Mouse (Mus musculus): ENCODE data around the gene Ccdc169.

Ccdc169 gene

GRCm38 (mm10) chr3:55137039-55137438 lies at the start of gene Ccdc169:
Gene Ccdc169 (plus strand): TSS chr3:55137339.
- no peak for DNase-seq (ENCODE audit: low read depth, low spot score)

- no peak for DNase-seq (ENCODE audit: low read depth, low spot score)
Observed at GRCm38 (mm10) chr3:55087360-55087759, 49.8 kb upstream of the Ccdc169 start.

GRCm38 (mm10) chr3:55088359-55088758 lies 48.8 kb upstream of the Ccdc169 start:
- DNase-seq (ENCODE audit: low read depth, low spot score) = no peak

GRCm38 (mm10) chr3:55088843-55089242 lies 48.3 kb upstream of the Ccdc169 start:
- DNase-seq (ENCODE audit: low read depth, low spot score) = no peak

GRCm38 (mm10) chr3:55089291-55089690 lies 47.8 kb upstream of the Ccdc169 start:
- DNase-seq (ENCODE audit: low read depth, low spot score) = no peak

- DNase-seq (ENCODE audit: low read depth, low spot score) = no peak
Observed at GRCm38 (mm10) chr3:55093161-55093560, 44.0 kb upstream of the Ccdc169 start.

GRCm38 (mm10) chr3:55095968-55096654 lies 41.0 kb upstream of the Ccdc169 start:
- peak; percentile 76 for DNase-seq (ENCODE audit: low read depth, low spot score)

- DNase-seq (ENCODE audit: low read depth, low spot score) = no peak
Observed at GRCm38 (mm10) chr3:55096655-55097005, 40.5 kb upstream of the Ccdc169 start.

GRCm38 (mm10) chr3:55097186-55097585 lies 40.0 kb upstream of the Ccdc169 start:
- no peak for DNase-seq (ENCODE audit: low read depth, low spot score)

GRCm38 (mm10) chr3:55098014-55098413 lies 39.1 kb upstream of the Ccdc169 start:
- no peak for DNase-seq (ENCODE audit: low read depth, low spot score)

- no peak for DNase-seq (ENCODE audit: low read depth, low spot score)
Observed at GRCm38 (mm10) chr3:55098990-55099389, 38.1 kb upstream of the Ccdc169 start.

- DNase-seq (ENCODE audit: low read depth, low spot score) = no peak
Observed at GRCm38 (mm10) chr3:55101092-55101491, 36.0 kb upstream of the Ccdc169 start.

- DNase-seq (ENCODE audit: low read depth, low spot score) = no peak
Observed at GRCm38 (mm10) chr3:55105372-55106023, 31.6 kb upstream of the Ccdc169 start.

GRCm38 (mm10) chr3:55106051-55106450 lies 31.1 kb upstream of the Ccdc169 start:
- no peak for DNase-seq (ENCODE audit: low read depth, low spot score)

- no peak for DNase-seq (ENCODE audit: low read depth, low spot score)
Observed at GRCm38 (mm10) chr3:55109097-55109496, 28.0 kb upstream of the Ccdc169 start.

- DNase-seq (ENCODE audit: low read depth, low spot score) = peak; percentile 60
Observed at GRCm38 (mm10) chr3:55111935-55112709, 25.0 kb upstream of the Ccdc169 start, which contains the start of gene Spg20. Gene Spg20 (plus strand): TSS chr3:55112108.

GRCm38 (mm10) chr3:55112710-55113415 lies 24.3 kb upstream of the Ccdc169 start:
- DNase-seq (ENCODE audit: low read depth, low spot score) = no peak

- DNase-seq (ENCODE audit: low read depth, low spot score) = no peak
Observed at GRCm38 (mm10) chr3:55114313-55115065, 22.6 kb upstream of the Ccdc169 start.

GRCm38 (mm10) chr3:55115071-55115470 lies 22.1 kb upstream of the Ccdc169 start:
- no peak for DNase-seq (ENCODE audit: low read depth, low spot score)

- DNase-seq (ENCODE audit: low read depth, low spot score) = no peak
Observed at GRCm38 (mm10) chr3:55115989-55116388, 21.1 kb upstream of the Ccdc169 start.

- DNase-seq (ENCODE audit: low read depth, low spot score) = no peak
Observed at GRCm38 (mm10) chr3:55119275-55119898, 17.8 kb upstream of the Ccdc169 start.

All from telencephalon, adult 2 months (tissue).